Mouse (Mus musculus) embryonic stem cell, embryonic (primary cell): ENCODE measurements around the gene Slc35f3.

ENCODE experiments used
- CTCF ChIA-PET, 4 experiments: fragments of 300-600 bp in 2 of 4; fragments of 350-600 bp in 2 of 4; sonication (Branson Sonifier 250); formaldehyde crosslinking; loops; one replicate each; lab custom pipeline; 2022; ENCODE audit warnings: inconsistent platforms in 2 of 4; lab: Charles Lee
- POLR2A ChIA-PET, 4 experiments: fragments of 300-600 bp in 2 of 4; fragments of 350-600 bp in 2 of 4; sonication (Branson Sonifier 250); formaldehyde crosslinking; loops; one replicate each; lab custom pipeline; 2022; ENCODE audit warnings: antibody characterized with exemption in 4 of 4, inconsistent platforms in 1 of 4; lab: Charles Lee

Slc35f3 gene

GRCm38 (mm10) chr8:126371871-126372270 is 73.5 kb downstream of the Slc35f3 start:
- ChIA-PET CTCF (no interaction called here), POLR2A (no interaction called here)

- ChIA-PET CTCF (interaction anchor here in 1 of 4 experiments (0.6 kb wide), 1 partner anchor 80 kb away, joined by 3 read pairs; no protein-coding TSS in a partner anchor), POLR2A (interaction anchor here in 2 of 4 experiments (0.7 kb wide), 3 partner anchors 253 to 636 kb away, joined by 3 to 5 read pairs (median 4); no protein-coding TSS in a partner anchor)
These were observed 81.2 kb downstream of the Slc35f3 start for GRCm38 (mm10) chr8:126379580-126379979.

- ChIA-PET CTCF (no interaction called here), POLR2A (interaction anchor here in 1 of 4 experiments (0.7 kb wide), 1 partner anchor 253 kb away, joined by 3 read pairs; no protein-coding TSS in a partner anchor)
These were observed 81.8 kb downstream of the Slc35f3 start for GRCm38 (mm10) chr8:126380141-126380540.

- POLR2A ChIA-PET, result interaction anchor here in 1 of 4 experiments (1.2 kb wide), 1 partner anchor 45 kb away, joined by 3 read pairs; no protein-coding TSS in a partner anchor
- CTCF ChIA-PET, result no interaction called here
These were observed 82.9 kb downstream of the Slc35f3 start for GRCm38 (mm10) chr8:126381299-126381698.

GRCm38 (mm10) chr8:126382216-126382615 is 83.9 kb downstream of the Slc35f3 start:
- ChIA-PET POLR2A (interaction anchor here in 2 of 4 experiments (1.2 to 1.5 kb wide), 2 partner anchors 22 to 44 kb away, joined by 3 read pairs; no protein-coding TSS in a partner anchor), CTCF (interaction anchor here in 3 of 4 experiments (0.6 to 2.2 kb wide), 10 partner anchors 8 to 433 kb away, joined by 3 to 10 read pairs (median 4); partner anchors contain the start of gene Slc35f3 (in 1 of the 3))

GRCm38 (mm10) chr8:126382749-126383148 is 84.4 kb downstream of the Slc35f3 start:
- POLR2A ChIA-PET, result interaction anchor here in 2 of 4 experiments (1.2 to 1.5 kb wide), 2 partner anchors 22 to 44 kb away, joined by 3 read pairs; no protein-coding TSS in a partner anchor
- CTCF ChIA-PET, result interaction anchor here in 3 of 4 experiments (0.6 to 2.2 kb wide), 11 partner anchors 16 to 433 kb away, joined by 3 to 12 read pairs (median 4); partner anchors contain the start of gene Slc35f3 (in 1 of the 3)

GRCm38 (mm10) chr8:126387566-126387965 is 89.2 kb downstream of the Slc35f3 start:
- CTCF ChIA-PET, result interaction anchor here in 3 of 4 experiments (0.5 to 1.0 kb wide), 4 partner anchors 11 to 162 kb away, joined by 3 read pairs; no protein-coding TSS in a partner anchor
- POLR2A ChIA-PET, result interaction anchor here in 3 of 4 experiments (0.6 to 1.3 kb wide), 3 partner anchors 19 to 208 kb away, joined by 3 to 6 read pairs (median 4); no protein-coding TSS in a partner anchor

GRCm38 (mm10) chr8:126391541-126391940 is 93.2 kb downstream of the Slc35f3 start:
- CTCF ChIA-PET, result no interaction called here
- POLR2A ChIA-PET, result no interaction called here

- POLR2A ChIA-PET, result no interaction called here
- CTCF ChIA-PET, result no interaction called here
These were observed 97.0 kb downstream of the Slc35f3 start for GRCm38 (mm10) chr8:126395386-126395785.

GRCm38 (mm10) chr8:126395917-126396316 is 97.6 kb downstream of the Slc35f3 start:
- ChIA-PET POLR2A (interaction anchor here in 1 of 4 experiments (0.8 kb wide), 1 partner anchor 10 kb away, joined by 3 read pairs; no protein-coding TSS in a partner anchor), CTCF (no interaction called here)

- ChIA-PET CTCF (interaction anchor here (0.6 to 1.5 kb wide), 19 partner anchors 8 to 582 kb away, joined by 3 to 6 read pairs (median 3); partner anchors contain the start of genes Coa6 (in 1 of the 4) and Slc35f3 (in 1 of the 4)), POLR2A (interaction anchor here in 2 of 4 experiments (0.8 to 1.1 kb wide), 3 partner anchors 9 to 140 kb away, joined by 3 to 4 read pairs (median 3); partner anchors contain the start of gene Coa6 (in 1 of the 2))
These were observed 100.0 kb downstream of the Slc35f3 start for GRCm38 (mm10) chr8:126398349-126398748.

GRCm38 (mm10) chr8:126404550-126404949 is 106.2 kb downstream of the Slc35f3 start:
- CTCF ChIA-PET, result interaction anchor here in 1 of 4 experiments (0.7 kb wide), 1 partner anchor 134 kb away, joined by 6 read pairs; no protein-coding TSS in a partner anchor
- POLR2A ChIA-PET, result interaction anchor here in 2 of 4 experiments (0.7 to 1.5 kb wide), 3 partner anchors 12 to 22 kb away, joined by 3 to 7 read pairs (median 5); partner anchors contain the start of gene Coa6 (in 1 of the 2)

- POLR2A ChIA-PET, result interaction anchor here in 3 of 4 experiments (0.7 to 1.9 kb wide), 4 partner anchors 13 to 22 kb away, joined by 3 to 7 read pairs (median 6); partner anchors contain the start of gene Coa6 (in 2 of the 3)
- CTCF ChIA-PET, result no interaction called here
These were observed 106.7 kb downstream of the Slc35f3 start for GRCm38 (mm10) chr8:126405030-126405429.

- ChIA-PET CTCF (no interaction called here), POLR2A (no interaction called here)
These were observed 122.5 kb downstream of the Slc35f3 start for GRCm38 (mm10) chr8:126420834-126421233.

GRCm38 (mm10) chr8:126422174-126422919 is 124.0 kb downstream of the Slc35f3 start, which contains the start of gene Coa6:
Gene Coa6 (plus strand): TSS chr8:126422515.
- ChIA-PET CTCF (interaction anchor here in 1 of 4 experiments (1.2 to 1.4 kb wide), 2 partner anchors 24 to 164 kb away, joined by 3 read pairs; no protein-coding TSS in a partner anchor), POLR2A (interaction anchor here in 3 of 4 experiments (0.6 to 1.8 kb wide), 21 partner anchors 9 to 549 kb away, joined by 3 to 9 read pairs (median 3); partner anchors contain the start of genes Kcnk1 (in 1 of the 3), Rbm34 (in 1 of the 3) and Tarbp1 (in 1 of the 3))

- POLR2A ChIA-PET, result interaction anchor here in 2 of 4 experiments (1.1 to 1.8 kb wide), 7 partner anchors 12 to 52 kb away, joined by 3 to 7 read pairs (median 4); partner anchors contain the start of gene Tarbp1 (in 1 of the 2)
- CTCF ChIA-PET, result interaction anchor here in 2 of 4 experiments (0.7 to 1.4 kb wide), 3 partner anchors 25 to 498 kb away, joined by 3 read pairs; no protein-coding TSS in a partner anchor
These were observed 124.6 kb downstream of the Slc35f3 start for GRCm38 (mm10) chr8:126422920-126423300.

- ChIA-PET POLR2A (interaction anchor here in 2 of 4 experiments (0.6 kb wide), 2 partner anchors 460 to 1456 kb away, joined by 3 to 4 read pairs; no protein-coding TSS in a partner anchor), CTCF (interaction anchor here in 1 of 4 experiments (0.6 kb wide), 1 partner anchor 963 kb away, joined by 4 read pairs; no protein-coding TSS in a partner anchor)
These were observed 125.8 kb downstream of the Slc35f3 start for GRCm38 (mm10) chr8:126424163-126424562.

GRCm38 (mm10) chr8:126424946-126425345 is 126.6 kb downstream of the Slc35f3 start:
- ChIA-PET CTCF (no interaction called here), POLR2A (interaction anchor here in 1 of 4 experiments (0.6 kb wide), 2 partner anchors 249 to 460 kb away, joined by 4 read pairs; no protein-coding TSS in a partner anchor)
